Mouse (Mus musculus): Measurements from ENCODE around the gene Gsdma2.

- peak; percentile 42 for TF ChIP-seq CTCF (IDR thresholded peaks at IDR 0.05; ENCODE audit: low read depth, low read length)
- TF ChIP-seq POLR2A (IDR thresholded peaks at IDR 0.05; ENCODE audit: extremely low read depth, insufficient read depth, low read length), result no peak
Measured at GRCm38 (mm10) chr11:98660517-98660916, 14.0 kb downstream of the Gsdma2 start.

Data from liver, adult 2 months (tissue).